Mouse (Mus musculus) ES-E14 (cell line): ENCODE measurements around the gene Fam151a.

Experiments
- CHD2 ChIP-seq: IDR thresholded peaks from 2 replicates; pipeline ENCODE4 v1.6.1; 2014; ENCODE audit warnings: mild to moderate bottlenecking, low read depth, low read length, inconsistent platforms
- HCFC1 ChIP-seq: IDR thresholded peaks from 2 replicates; pipeline ENCODE4 v1.6.1; 2012; ENCODE audit warnings: low read length, inconsistent platforms, borderline replicate concordance; ENCODE audit not compliant: insufficient read depth
- MAFK ChIP-seq: IDR thresholded peaks from 2 replicates; pipeline ENCODE4 v1.6.1; 2014; ENCODE audit warnings: mild to moderate bottlenecking, low read depth, low read length, inconsistent platforms; ENCODE audit not compliant: insufficient read depth
- ZNF384 ChIP-seq: IDR thresholded peaks from 2 replicates; pipeline ENCODE4 v1.6.1; 2012; ENCODE audit warnings: low read depth, low read length, inconsistent platforms

GRCm38 (mm10) chr4:106785753-106786540 is 52.3 kb downstream of the Fam151a start:
- TF ChIP-seq CHD2 (no peak), HCFC1 (no peak), ZNF384 (no peak), MAFK (no peak)
